Mouse (Mus musculus) lung, embryonic 16.5 days (tissue): ENCODE results near the gene Psip1. TPM values are rescaled to one million over a fixed set of nuclear protein-coding genes. Genes with fewer than 3 reads are reported as not detected.
A peak's percentile ranks its signal among the peaks of the same experiment; 100 is the strongest.

Experiments used
- ATAC-seq: fragments of 200-750 bp; cut with Nextera tagmentation; 2 replicates; pipeline ENCODE4 v1.8.0; 2017; ENCODE audit warnings: low read depth, mild to moderate bottlenecking, moderate library complexity
- H3K27ac ChIP-seq: fragments of 300-500 bp; sonication (generic); 2 replicates; pipeline ENCODE4 v1.5.1; 2014; ENCODE audit warnings: mild to moderate bottlenecking, control low read depth, low read length
- H3K27me3 ChIP-seq: fragments of 300-500 bp; sonication (generic); 2 replicates; pipeline ENCODE4 v1.6.1; 2014; ENCODE audit warnings: low read depth, low read length, mixed read lengths; ENCODE audit not compliant: control insufficient read depth, insufficient read depth
- H3K36me3 ChIP-seq: fragments of 300-500 bp; sonication (generic); 2 replicates; pipeline ENCODE4 v1.6.1; 2014; ENCODE audit warnings: low read length; ENCODE audit not compliant: control insufficient read depth, insufficient read depth
- H3K4me1 ChIP-seq: fragments of 300-500 bp; sonication (generic); replicated peaks from 2 replicates; pipeline ENCODE4 v1.6.1; 2014; ENCODE audit warnings: low read length, mixed read lengths; ENCODE audit not compliant: control insufficient read depth, insufficient read depth
- H3K4me2 ChIP-seq: fragments of 300-500 bp; sonication (generic); 2 replicates; pipeline ENCODE4 v1.6.1; 2014; ENCODE audit warnings: low read depth, low read length, control low read depth
- H3K4me3 ChIP-seq: fragments of 300-500 bp; sonication (generic); 2 replicates; pipeline ENCODE4 v1.5.1; 2014; ENCODE audit warnings: mild to moderate bottlenecking, low read length, control low read depth
- H3K9ac ChIP-seq: fragments of 300-500 bp; sonication (generic); 2 replicates; pipeline ENCODE4 v1.6.1; 2014; ENCODE audit warnings: low read length, control low read depth
- H3K9me3 ChIP-seq: fragments of 300-500 bp; sonication (generic); 2 replicates; pipeline ENCODE4 v1.6.1; 2016; ENCODE audit warnings: low read length; ENCODE audit not compliant: control insufficient read depth
- WGBS: fragments of 180-500 bp; shearing (Covaris S2); extraction: QIAGEN DNeasy Blood & Tissue Kit; methylation state at CpG from one replicate; pipeline ENCODE4 v1.1.7; 2014; 5-methylcytosine and 5-hydroxymethylcytosine counted together
- polyA plus RNA-seq: library from polyadenylated mRNA; unstranded; fragments of >200 nt; fragmentation: Nextera tagmentation; extraction: Ambion mirVana; gene quantifications from 2 replicates; pipeline ENCODE4 v1.2.1, GENCODE M21; 2015

Psip1 gene
- polyA plus RNA-seq, 1 experiment from 2014 or later = 97.7 TPM

DNA sequence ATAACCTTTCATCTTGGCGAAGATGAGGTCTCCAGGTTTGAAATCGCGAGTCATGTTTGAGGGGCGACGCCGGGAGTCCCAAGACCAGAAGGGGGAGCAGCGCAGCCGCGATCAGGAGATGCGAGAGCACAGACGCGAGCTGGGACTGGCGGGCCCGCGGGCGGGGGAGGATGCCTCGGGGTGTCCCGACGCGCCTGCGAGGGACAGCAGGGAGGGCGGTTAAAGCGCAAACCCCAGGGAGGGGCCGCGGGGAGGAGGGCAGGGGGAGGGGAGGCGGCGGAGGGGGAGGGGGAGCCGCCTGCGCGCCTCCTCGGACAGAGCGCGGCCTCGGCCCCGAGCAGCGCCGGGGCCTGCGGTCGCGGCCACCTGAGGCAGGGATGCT lies 533 bp downstream of the Psip1 start:
- peaks cover 9% of the 10 kb centered on the region for H3K4me1 ChIP-seq
- H3K4me3 ChIP-seq = peak overlapping the region; percentile 88
- peak; percentile 88 for ATAC-seq
- peak overlapping the region; percentile 96 for H3K27ac ChIP-seq
- H3K9ac ChIP-seq = peak overlapping the region; percentile 84
- H3K27me3 ChIP-seq = no peaks in the 10 kb centered on the region
- H3K36me3 ChIP-seq = peaks cover 6% of the 10 kb centered on the region
- WGBS = 0% methylated on average over 17 of the region's 40 CpGs
- peak overlapping the region; percentile 57 for H3K4me2 ChIP-seq
- H3K9me3 ChIP-seq = no peaks in the 10 kb centered on the region

- Histone ChIP-seq H3K36me3 (peaks cover 6% of the 10 kb centered on the region), H3K4me3 (peak overlapping the region; percentile 88), H3K27ac (peak overlapping the region; percentile 96; the same call in 1 of the 2 replicates), H3K4me2 (peak overlapping the region; percentile 57), H3K27me3 (no peaks in the 10 kb centered on the region), H3K9ac (peak overlapping the region; percentile 84), H3K9me3 (no peaks in the 10 kb centered on the region), H3K4me1 (peaks cover 9% of the 10 kb centered on the region)
- no peak for ATAC-seq
- 20% methylated on average over 12 of the region's 12 CpGs for WGBS
Measured at GRCm38 (mm10) chr4:83485250-83485649, 1.0 kb downstream of the Psip1 start.

- Histone ChIP-seq H3K36me3 (peaks cover 42% of the 10 kb centered on the region), H3K27ac (no peak overlapping the region), H3K27me3 (no peaks in the 10 kb centered on the region), H3K9me3 (no peaks in the 10 kb centered on the region), H3K4me3 (no peak overlapping the region), H3K9ac (no peak overlapping the region), H3K4me1 (no peaks in the 10 kb centered on the region), H3K4me2 (no peak overlapping the region)
- WGBS = 81% methylated on average over 3 of the region's 3 CpGs
- no peak for ATAC-seq
Measured at GRCm38 (mm10) chr4:83468208-83468607, 18.1 kb downstream of the Psip1 start.

DNA sequence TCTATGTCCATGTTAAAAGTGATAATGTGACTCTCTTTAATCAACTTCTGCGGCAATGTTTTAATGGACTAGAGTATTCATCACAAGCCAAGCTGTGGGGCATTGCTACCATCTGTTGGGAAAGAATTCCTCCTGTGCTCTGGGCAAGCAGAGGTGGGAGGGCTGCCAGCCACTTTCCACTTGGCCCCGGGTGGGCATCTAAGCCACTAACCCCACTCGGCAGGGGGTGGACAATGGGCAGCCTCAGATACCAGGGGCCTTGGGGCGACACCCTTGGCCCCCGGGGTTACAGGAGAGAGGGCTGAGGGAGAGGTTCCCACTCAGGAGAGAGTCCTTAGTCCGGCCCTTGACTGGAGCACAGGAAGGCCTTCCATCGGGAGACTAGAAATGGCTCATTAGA lies 18.6 kb downstream of the Psip1 start:
- H3K9ac ChIP-seq = no peak overlapping the region
- H3K4me1 ChIP-seq = no peaks in the 10 kb centered on the region
- WGBS = 86% methylated on average over 7 of the region's 7 CpGs
- H3K9me3 ChIP-seq = no peaks in the 10 kb centered on the region
- H3K4me2 ChIP-seq = no peak overlapping the region
- ATAC-seq = no peak
- no peaks in the 10 kb centered on the region for H3K27me3 ChIP-seq
- no peak overlapping the region for H3K4me3 ChIP-seq
- H3K27ac ChIP-seq = no peak overlapping the region
- peaks cover 46% of the 10 kb centered on the region for H3K36me3 ChIP-seq

- Histone ChIP-seq H3K9me3 (no peaks in the 10 kb centered on the region), H3K9ac (no peak overlapping the region), H3K27ac (no peak overlapping the region), H3K27me3 (no peaks in the 10 kb centered on the region), H3K4me1 (no peaks in the 10 kb centered on the region), H3K36me3 (peaks cover 37% of the 10 kb centered on the region), H3K4me2 (no peak overlapping the region), H3K4me3 (no peak overlapping the region)
- ATAC-seq = no peak
- 91% methylated on average over 7 of the region's 7 CpGs for WGBS
Measured at GRCm38 (mm10) chr4:83464827-83465226, 21.4 kb downstream of the Psip1 start.

- no peaks in the 10 kb centered on the region for H3K27me3 ChIP-seq
- no peak overlapping the region for H3K4me3 ChIP-seq
- H3K27ac ChIP-seq = no peak overlapping the region
- H3K9ac ChIP-seq = no peak overlapping the region
- peaks cover 46% of the 10 kb centered on the region for H3K36me3 ChIP-seq
- H3K4me1 ChIP-seq = no peaks in the 10 kb centered on the region
- ATAC-seq = no peak
- H3K4me2 ChIP-seq = no peak overlapping the region
- no peaks in the 10 kb centered on the region for H3K9me3 ChIP-seq
- 78% methylated on average over 5 of the region's 5 CpGs for WGBS
Measured at GRCm38 (mm10) chr4:83460106-83460505, 26.2 kb downstream of the Psip1 start.

DNA sequence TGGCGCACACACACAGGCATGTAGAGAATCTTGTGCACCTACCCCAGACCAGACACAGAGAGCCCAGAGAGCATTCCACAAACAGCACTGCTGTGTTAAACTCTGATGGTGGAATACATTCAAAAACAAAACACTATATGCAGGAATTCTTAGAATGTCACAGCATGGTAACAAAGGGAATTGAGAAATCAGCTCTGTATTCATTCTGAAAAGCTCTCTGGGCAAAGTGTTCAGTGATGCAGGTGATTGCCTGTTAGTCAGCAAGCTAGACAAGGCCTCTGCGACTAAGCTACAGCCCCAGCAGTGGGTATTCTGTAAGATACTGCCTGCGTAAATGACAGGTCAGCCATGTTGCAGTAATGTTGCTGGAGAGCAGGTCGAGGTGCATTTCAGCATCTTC lies 35.5 kb downstream of the Psip1 start:
- Histone ChIP-seq H3K4me2 (no peak overlapping the region), H3K36me3 (peaks cover 38% of the 10 kb centered on the region), H3K27ac (no peak overlapping the region), H3K27me3 (no peaks in the 10 kb centered on the region), H3K9ac (no peak overlapping the region), H3K4me1 (no peaks in the 10 kb centered on the region), H3K9me3 (no peaks in the 10 kb centered on the region), H3K4me3 (no peak overlapping the region)
- WGBS = 93% methylated on average over 4 of the region's 4 CpGs
- ATAC-seq = no peak

GRCm38 (mm10) chr4:83441050-83441449 lies 45.2 kb downstream of the Psip1 start:
- no peak for ATAC-seq
- Histone ChIP-seq H3K9me3 (no peaks in the 10 kb centered on the region), H3K4me1 (no peaks in the 10 kb centered on the region), H3K9ac (no peak overlapping the region), H3K27me3 (no peaks in the 10 kb centered on the region), H3K36me3 (peaks cover 28% of the 10 kb centered on the region), H3K27ac (no peak overlapping the region), H3K4me2 (no peak overlapping the region), H3K4me3 (no peak overlapping the region)
- 85% methylated on average over 4 of the region's 4 CpGs for WGBS

- no peaks in the 10 kb centered on the region for H3K4me1 ChIP-seq
- no peak overlapping the region for H3K4me3 ChIP-seq
- WGBS = 66% methylated on average over 5 of the region's 5 CpGs
- H3K9ac ChIP-seq = no peak overlapping the region
- ATAC-seq = no peak
- no peak overlapping the region for H3K27ac ChIP-seq
- H3K27me3 ChIP-seq = no peaks in the 10 kb centered on the region
- peaks cover 38% of the 10 kb centered on the region for H3K36me3 ChIP-seq
- H3K9me3 ChIP-seq = no peaks in the 10 kb centered on the region
- no peak overlapping the region for H3K4me2 ChIP-seq
Measured at GRCm38 (mm10) chr4:83439045-83439444, 47.2 kb downstream of the Psip1 start.

GRCm38 (mm10) chr4:83438116-83438515 lies 48.1 kb downstream of the Psip1 start:
- Histone ChIP-seq H3K27ac (no peak overlapping the region), H3K9ac (no peak overlapping the region), H3K4me3 (no peak overlapping the region), H3K27me3 (no peaks in the 10 kb centered on the region), H3K4me2 (no peak overlapping the region), H3K4me1 (no peaks in the 10 kb centered on the region), H3K9me3 (no peaks in the 10 kb centered on the region), H3K36me3 (peaks cover 38% of the 10 kb centered on the region)
- ATAC-seq = peak; percentile 17; the same call in 1 of the 2 replicates
